Mouse (Mus musculus): ENCODE data around the gene Slc39a7.

- TF ChIP-seq POLR2A (IDR thresholded peaks at IDR 0.05; ENCODE audit: borderline replicate concordance, control insufficient read depth, low read depth, low read length) (no peak), CTCF (IDR thresholded peaks at IDR 0.05; ENCODE audit: control insufficient read depth, insufficient read depth, low read length) (no peak)
Observed at GRCm38 (mm10) chr17:34072091-34072490, 40.6 kb upstream of the Slc39a7 start.
